Mouse (Mus musculus) embryonic facial prominence, embryonic 13.5 days (tissue): Measurements from ENCODE around the gene Rbm5. TPM values are rescaled to one million over a fixed set of nuclear protein-coding genes. Genes with fewer than 3 reads are reported as not detected.

ENCODE experiments used
- ATAC-seq: fragments of 200-750 bp; cut with Nextera tagmentation; 2 replicates; pipeline ENCODE4 v1.8.0; 2017; ENCODE audit warnings: low read depth; ENCODE audit not compliant: insufficient number of reproducible peaks, insufficient read depth, low FRiP score, low TSS enrichment
- H3K27ac ChIP-seq: fragments of 300-500 bp; sonication (generic); 2 replicates; pipeline ENCODE4 v1.5.1; 2015; ENCODE audit warnings: moderate library complexity, mild to moderate bottlenecking, inconsistent platforms
- H3K27me3 ChIP-seq: fragments of 300-500 bp; sonication (generic); 2 replicates; pipeline ENCODE4 v1.6.1; 2015; ENCODE audit warnings: mild to moderate bottlenecking, inconsistent platforms
- H3K36me3 ChIP-seq: fragments of 300-500 bp; sonication (generic); 2 replicates; pipeline ENCODE4 v1.6.1; 2015; ENCODE audit warnings: mild to moderate bottlenecking, inconsistent platforms
- H3K4me1 ChIP-seq: fragments of 300-500 bp; sonication (generic); 2 replicates; pipeline ENCODE4 v1.6.1; 2015; ENCODE audit warnings: inconsistent platforms
- H3K4me2 ChIP-seq: fragments of 300-500 bp; sonication (generic); 2 replicates; pipeline ENCODE4 v1.6.1; 2015; ENCODE audit warnings: moderate library complexity, mild to moderate bottlenecking, inconsistent platforms
- H3K4me3 ChIP-seq: fragments of 300-500 bp; sonication (generic); 2 replicates; pipeline ENCODE4 v1.5.1; 2015; ENCODE audit warnings: mild to moderate bottlenecking, inconsistent platforms
- H3K9ac ChIP-seq: fragments of 300-500 bp; sonication (generic); 2 replicates; pipeline ENCODE4 v1.6.1; 2015; ENCODE audit warnings: mild to moderate bottlenecking, inconsistent platforms
- H3K9me3 ChIP-seq: fragments of 300-500 bp; sonication (generic); 2 replicates; pipeline ENCODE4 v1.6.1; 2016; ENCODE audit warnings: inconsistent platforms
- WGBS: fragments of 180-500 bp; shearing (Covaris S2); methylation state at CpG from one replicate; pipeline ENCODE4 v1.1.7; 2015; ENCODE audit warnings: mixed read lengths; 5-methylcytosine and 5-hydroxymethylcytosine counted together
- polyA plus RNA-seq: library from polyadenylated mRNA; unstranded; fragments of >200 nt; fragmentation: Nextera tagmentation; extraction: Ambion mirVana; gene quantifications from 2 replicates; pipeline ENCODE4 v1.2.1, GENCODE M21; 2015

Rbm5 gene
- polyA plus RNA-seq, 1 experiment from 2014 or later = 262 TPM

DNA sequence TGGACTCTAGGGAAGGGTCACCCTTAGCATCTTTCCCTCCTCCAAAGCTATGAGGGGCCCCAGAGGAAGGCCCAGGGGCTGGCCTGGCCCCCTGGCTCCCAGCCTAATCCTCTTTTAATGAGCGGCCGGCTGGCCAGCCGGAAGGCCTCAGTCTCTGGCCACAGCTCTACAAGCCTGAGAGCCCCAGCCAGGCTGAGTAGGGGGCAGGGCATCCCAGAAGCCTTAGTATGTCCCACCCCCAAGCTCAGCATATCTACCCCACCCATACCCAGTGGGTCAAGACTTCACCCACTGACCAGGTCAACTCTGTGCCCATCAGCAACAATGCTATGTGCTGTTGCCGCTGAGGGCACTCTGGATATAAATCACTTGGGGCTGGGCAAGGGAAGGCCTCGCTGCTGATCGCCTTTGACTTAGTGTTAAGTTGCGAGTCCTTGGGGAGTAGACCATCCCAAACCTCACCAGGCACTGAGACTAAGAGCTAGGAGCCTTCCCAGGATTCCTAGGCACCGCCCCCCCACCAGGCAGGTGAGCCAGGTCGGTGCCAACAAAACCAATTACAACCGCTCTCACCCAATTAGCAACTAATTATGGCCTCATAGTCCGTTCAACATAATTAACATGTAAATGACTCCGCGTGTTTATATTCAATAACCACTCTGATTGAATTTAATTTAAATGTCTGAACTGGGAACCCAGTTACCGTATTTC lies 72.8 kb downstream of the Rbm5 start:
- WGBS = 23% methylated on average over 14 of the region's 14 CpGs
- no peaks in the 10 kb centered on the region for H3K27me3 ChIP-seq
- H3K36me3 ChIP-seq = peaks cover 68% of the 10 kb centered on the region
- peak overlapping the region; percentile 47 for H3K4me2 ChIP-seq
- H3K9me3 ChIP-seq = no peaks in the 10 kb centered on the region
- peak overlapping the region; percentile 33 for H3K27ac ChIP-seq
- H3K9ac ChIP-seq = peak overlapping the region; percentile 54
- no peak for ATAC-seq
- peaks cover 92% of the 10 kb centered on the region for H3K4me1 ChIP-seq
- no peak overlapping the region for H3K4me3 ChIP-seq

- ATAC-seq = no peak
- peaks cover 70% of the 10 kb centered on the region for H3K36me3 ChIP-seq
- no peaks in the 10 kb centered on the region for H3K27me3 ChIP-seq
- H3K4me3 ChIP-seq = no peak overlapping the region
- H3K9me3 ChIP-seq = no peaks in the 10 kb centered on the region
- H3K9ac ChIP-seq = 0 out of 2 replicates have a peak overlapping the region, but pooled peaks have one; percentile 32
- no peak overlapping the region for H3K4me2 ChIP-seq
- H3K4me1 ChIP-seq = peaks cover 86% of the 10 kb centered on the region
- WGBS = 42% methylated on average over 9 of the region's 9 CpGs
- peak overlapping the region; percentile 40; the same call in 1 of the 2 replicates for H3K27ac ChIP-seq
Observed at GRCm38 (mm10) chr9:107696845-107697610, 73.8 kb downstream of the Rbm5 start.

DNA sequence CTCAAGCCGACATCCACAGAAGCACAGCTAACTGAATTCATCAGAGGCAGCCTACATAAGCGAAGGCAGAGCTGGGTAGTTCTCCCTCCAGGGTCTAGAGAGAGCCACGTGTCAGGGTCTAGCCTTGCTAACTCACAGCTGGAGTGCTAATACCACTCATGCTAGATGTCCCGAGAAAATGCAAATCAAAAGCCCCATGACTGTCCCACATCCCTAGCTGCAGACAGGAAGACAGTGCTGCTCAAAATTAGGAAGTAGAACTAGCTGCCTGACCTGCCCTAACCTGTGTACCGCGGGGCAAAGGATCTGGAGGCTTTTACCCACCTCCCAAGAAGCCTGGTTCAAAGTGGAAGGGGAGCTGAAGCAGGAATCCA lies 74.7 kb downstream of the Rbm5 start:
- peaks cover 73% of the 10 kb centered on the region for H3K36me3 ChIP-seq
- ATAC-seq = no peak
- peak overlapping the region; percentile 17; the same call in 1 of the 2 replicates for H3K9ac ChIP-seq
- no peaks in the 10 kb centered on the region for H3K9me3 ChIP-seq
- H3K4me1 ChIP-seq = peaks cover 77% of the 10 kb centered on the region
- no peaks in the 10 kb centered on the region for H3K27me3 ChIP-seq
- H3K4me3 ChIP-seq = no peak overlapping the region
- peak overlapping the region; percentile 34; the same call in 1 of the 2 replicates for H3K27ac ChIP-seq
- H3K4me2 ChIP-seq = no peak overlapping the region
- WGBS = 36% methylated on average over 6 of the region's 6 CpGs

GRCm38 (mm10) chr9:107695441-107696105 lies 75.2 kb downstream of the Rbm5 start:
- H3K27me3 ChIP-seq = no peaks in the 10 kb centered on the region
- H3K4me1 ChIP-seq = peaks cover 72% of the 10 kb centered on the region
- H3K4me3 ChIP-seq = no peak overlapping the region
- H3K4me2 ChIP-seq = no peak overlapping the region
- peak overlapping the region; percentile 17; the same call in 1 of the 2 replicates for H3K9ac ChIP-seq
- H3K27ac ChIP-seq = peak overlapping the region; percentile 34; the same call in 1 of the 2 replicates
- WGBS = 87% methylated on average over 12 of the region's 12 CpGs
- no peaks in the 10 kb centered on the region for H3K9me3 ChIP-seq
- no peak for ATAC-seq
- H3K36me3 ChIP-seq = peaks cover 78% of the 10 kb centered on the region

DNA sequence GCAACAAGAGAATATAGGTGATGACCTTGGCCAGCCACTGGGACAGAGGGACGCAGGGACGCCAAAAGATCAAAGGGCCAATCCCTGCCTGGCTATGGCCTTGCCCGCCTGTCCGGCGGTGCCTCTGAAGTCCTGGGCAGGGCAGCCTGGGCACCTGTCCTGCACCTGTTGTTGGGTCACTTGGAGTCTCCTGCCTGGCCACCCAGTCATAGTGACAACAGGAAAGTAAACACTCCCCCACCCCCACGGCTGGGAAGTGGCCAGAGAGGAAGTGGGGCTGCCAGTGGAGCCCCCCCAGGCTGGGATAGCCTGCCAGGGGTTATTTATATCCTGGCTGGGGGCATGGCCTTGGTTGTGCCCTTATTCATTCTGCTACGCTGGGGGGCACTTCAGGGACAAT lies 76.2 kb downstream of the Rbm5 start:
- Histone ChIP-seq H3K9me3 (no peaks in the 10 kb centered on the region), H3K36me3 (peaks cover 85% of the 10 kb centered on the region), H3K4me2 (no peak overlapping the region), H3K9ac (no peak overlapping the region), H3K4me1 (peaks cover 63% of the 10 kb centered on the region), H3K4me3 (no peak overlapping the region), H3K27ac (no peak overlapping the region), H3K27me3 (no peaks in the 10 kb centered on the region)
- ATAC-seq = no peak
- 72% methylated on average over 7 of the region's 7 CpGs for WGBS

GRCm38 (mm10) chr9:107693433-107693987 lies 77.3 kb downstream of the Rbm5 start:
- H3K36me3 ChIP-seq = peaks cover 88% of the 10 kb centered on the region
- H3K27me3 ChIP-seq = no peaks in the 10 kb centered on the region
- no peak overlapping the region for H3K27ac ChIP-seq
- no peak overlapping the region for H3K4me3 ChIP-seq
- no peak overlapping the region for H3K4me2 ChIP-seq
- no peak overlapping the region for H3K9ac ChIP-seq
- no peak for ATAC-seq
- no peaks in the 10 kb centered on the region for H3K9me3 ChIP-seq
- WGBS = 57% methylated on average over 4 of the region's 4 CpGs
- H3K4me1 ChIP-seq = peaks cover 51% of the 10 kb centered on the region

- Histone ChIP-seq H3K4me2 (no peak overlapping the region), H3K27ac (no peak overlapping the region), H3K4me1 (peaks cover 44% of the 10 kb centered on the region), H3K4me3 (no peak overlapping the region), H3K9ac (no peak overlapping the region), H3K9me3 (no peaks in the 10 kb centered on the region), H3K36me3 (peaks cover 90% of the 10 kb centered on the region), H3K27me3 (no peaks in the 10 kb centered on the region)
- WGBS = 74% methylated on average over 5 of the region's 5 CpGs
- ATAC-seq = no peak
Observed at GRCm38 (mm10) chr9:107692785-107693184, 78.0 kb downstream of the Rbm5 start.

DNA sequence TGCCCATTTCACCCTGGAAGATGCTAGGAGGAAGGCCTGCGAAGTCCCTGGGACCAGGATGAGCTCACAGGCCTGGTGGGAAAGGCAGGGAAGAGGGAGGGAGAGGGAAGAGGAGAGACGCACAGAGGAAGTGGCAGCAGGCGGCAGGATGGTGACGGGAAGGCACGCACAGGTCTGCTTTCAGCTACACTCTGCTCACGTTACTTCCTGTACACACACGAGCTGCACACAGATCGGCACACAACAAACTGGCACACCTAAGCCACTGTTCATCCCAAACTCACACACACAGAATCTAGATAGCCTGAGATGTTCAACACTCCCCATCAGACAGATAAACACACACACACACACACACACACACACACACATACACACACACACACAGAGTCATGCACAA lies 80.4 kb downstream of the Rbm5 start:
- Histone ChIP-seq H3K4me1 (peaks cover 20% of the 10 kb centered on the region), H3K4me3 (no peak overlapping the region), H3K27ac (no peak overlapping the region), H3K9me3 (no peaks in the 10 kb centered on the region), H3K27me3 (no peaks in the 10 kb centered on the region), H3K4me2 (no peak overlapping the region), H3K36me3 (peaks cover 96% of the 10 kb centered on the region), H3K9ac (no peak overlapping the region)
- ATAC-seq = no peak
- 67% methylated on average over 8 of the region's 8 CpGs for WGBS

Other genes with a start within 250 kb of the Rbm5 start
- gene Tmem115, start 237.1 kb downstream of the Rbm5 start, polyA plus RNA-seq = 46.2 and 46.9 TPM in 2 replicates
- gene Cyb561d2, start 228.8 kb downstream of the Rbm5 start, polyA plus RNA-seq = 21.8 and 26.1 TPM in 2 replicates
- 44.3 and 47.2 TPM in 2 replicates for gene Nprl2, start 228.8 kb downstream of the Rbm5 start, polyA plus RNA-seq
- 2.1 and 2.2 TPM in 2 replicates for gene Zmynd10, start 223.7 kb downstream of the Rbm5 start, polyA plus RNA-seq
- 65.2 and 68.5 TPM in 2 replicates for gene Rassf1, start 219.4 kb downstream of the Rbm5 start, polyA plus RNA-seq
- gene Tusc2, start 207.7 kb downstream of the Rbm5 start, polyA plus RNA-seq = 35.9 and 42.9 TPM in 2 replicates
- 118 TPM in 2 replicates for gene Hyal2, start 203.1 kb downstream of the Rbm5 start, polyA plus RNA-seq
- 13.8 and 15.0 TPM in 2 replicates for gene Hyal1, start 194.1 kb downstream of the Rbm5 start, polyA plus RNA-seq
- 21.8 and 22.5 TPM in 2 replicates for gene Naa80, start 192.1 kb downstream of the Rbm5 start, polyA plus RNA-seq
- 1.6 and 2.8 TPM in 2 replicates for gene Hyal3, start 190.2 kb downstream of the Rbm5 start, polyA plus RNA-seq
- gene Ifrd2, start 183.4 kb downstream of the Rbm5 start, polyA plus RNA-seq = 39.3 and 54.2 TPM in 2 replicates
- gene Sema3b, start 161.8 kb downstream of the Rbm5 start, polyA plus RNA-seq = 8.4 and 8.6 TPM in 2 replicates
- 446 and 470 TPM in 2 replicates for gene Gnai2, start 135.6 kb downstream of the Rbm5 start, polyA plus RNA-seq
- gene Slc38a3, start 101.5 kb downstream of the Rbm5 start, polyA plus RNA-seq = 3.4 and 4.1 TPM in 2 replicates
- 1.2 and 2.0 TPM in 2 replicates for gene Gnat1, start 91.3 kb downstream of the Rbm5 start, polyA plus RNA-seq
- gene Sema3f, start 60.5 kb downstream of the Rbm5 start, polyA plus RNA-seq = 37.7 and 44.0 TPM in 2 replicates
- 102 and 108 TPM in 2 replicates for gene Rbm6, start 102.2 kb upstream of the Rbm5 start, polyA plus RNA-seq
- 14.7 and 14.9 TPM in 2 replicates for gene Mon1a, start 117.2 kb upstream of the Rbm5 start, polyA plus RNA-seq
- gene Mst1r, start 135.9 kb upstream of the Rbm5 start, polyA plus RNA-seq = 5.1 and 6.3 TPM in 2 replicates
- gene Actl11, start 157.5 kb upstream of the Rbm5 start, polyA plus RNA-seq = not detected in 2 replicates
- gene Camkv, start 164.7 kb upstream of the Rbm5 start, polyA plus RNA-seq = 9.1 and 9.7 TPM in 2 replicates
- gene Traip, start 179.1 kb upstream of the Rbm5 start, polyA plus RNA-seq = 23.8 and 29.0 TPM in 2 replicates
- 25.7 and 28.1 TPM in 2 replicates for gene Uba7, start 204.5 kb upstream of the Rbm5 start, polyA plus RNA-seq
- gene Gm20661, start 212.1 kb upstream of the Rbm5 start, polyA plus RNA-seq = 7.2 and 9.9 TPM in 2 replicates
- gene Inka1, start 214.9 kb upstream of the Rbm5 start, polyA plus RNA-seq = 79.2 and 86.1 TPM in 2 replicates
- 13.0 and 14.5 TPM in 2 replicates for gene Cdhr4, start 221.5 kb upstream of the Rbm5 start, polyA plus RNA-seq
- 0.58 and 1.3 TPM in 2 replicates for gene Gm20662, start 225.4 kb upstream of the Rbm5 start, polyA plus RNA-seq
- 71.4 and 71.9 TPM in 2 replicates for gene Ip6k1, start 231.5 kb upstream of the Rbm5 start, polyA plus RNA-seq